Mouse (Mus musculus) C2C12 (cell line): ENCODE results near the gene Arid3a.

Experiments used
- CEBPB ChIP-seq: IDR thresholded peaks from one replicate; pipeline ENCODE4 v1.6.1; 2011; ENCODE audit warnings: low read depth, mild to moderate bottlenecking, control low read depth, moderate library complexity
- CTCF ChIP-seq: IDR thresholded peaks from one replicate; pipeline ENCODE4 v1.5.1; 2011; ENCODE audit not compliant: control insufficient read depth, insufficient read depth, insufficient read length
- MAX ChIP-seq: IDR thresholded peaks from one replicate; pipeline ENCODE4 v1.6.1; 2011; ENCODE audit warnings: mild to moderate bottlenecking, control low read depth
- MYOD1 ChIP-seq: IDR thresholded peaks from one replicate; pipeline ENCODE4 v1.6.1; 2011; ENCODE audit warnings: low read depth; ENCODE audit not compliant: control insufficient read depth, insufficient read length
- MYOG ChIP-seq: IDR thresholded peaks from one replicate; pipeline ENCODE4 v1.6.1; 2011; ENCODE audit not compliant: control insufficient read depth, insufficient read length; ENCODE audit errors: extremely low read depth
- USF1 ChIP-seq: IDR thresholded peaks from one replicate; pipeline ENCODE4 v1.6.1; 2011; ENCODE audit warnings: low read depth, mild to moderate bottlenecking, control low read depth, moderate library complexity

DNA sequence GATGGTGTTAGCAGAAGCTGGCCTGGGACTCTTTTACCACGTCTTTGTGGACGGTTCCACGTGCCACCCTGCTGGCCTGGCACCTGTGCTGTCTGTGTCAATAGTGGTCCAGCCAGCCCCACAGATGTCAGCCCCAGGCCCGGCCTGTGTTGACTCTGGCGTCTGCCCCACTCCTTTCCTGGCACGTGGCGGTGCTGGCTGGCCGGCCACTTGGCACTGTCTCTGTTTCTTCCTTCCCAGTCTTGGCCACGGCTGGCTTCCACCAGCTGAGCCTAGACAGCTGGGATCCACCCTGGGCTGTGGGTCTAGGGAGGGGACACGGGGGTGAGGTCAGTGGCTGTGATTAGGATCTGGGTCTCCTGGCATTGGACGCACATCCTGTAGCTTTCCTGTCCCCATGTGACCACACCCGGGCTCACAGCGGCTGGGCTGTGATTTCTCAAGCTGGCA lies 7.5 kb downstream of the Arid3a start:
- peak; percentile 82 for TF ChIP-seq MYOD1
- no peak for TF ChIP-seq CTCF
- no peak for TF ChIP-seq CEBPB
- no peak for TF ChIP-seq MYOG
- TF ChIP-seq MAX = no peak
- peak; percentile 65 for TF ChIP-seq USF1
